Mouse (Mus musculus): ENCODE data around the gene Ccdc3.

DNA sequence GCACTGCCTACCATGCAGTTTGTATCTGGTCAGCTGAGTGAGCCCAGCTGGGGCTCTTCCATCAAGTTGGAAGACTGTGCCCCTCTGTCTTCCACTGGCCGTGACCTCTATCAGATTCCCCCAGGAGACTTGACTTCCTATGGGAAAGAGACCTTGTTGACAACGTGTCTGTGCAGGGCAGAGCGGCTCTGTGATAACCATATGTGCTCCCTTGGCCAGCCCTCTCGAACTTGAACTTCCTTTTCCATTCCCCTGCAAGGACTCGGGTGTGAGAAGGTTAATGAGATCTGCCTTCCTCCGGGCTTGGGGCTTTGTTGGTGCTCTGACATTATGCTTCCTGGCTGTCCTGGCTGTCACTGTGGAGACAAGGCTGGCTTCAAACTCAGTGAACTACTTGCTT lies 12.1 kb upstream of the Ccdc3 start:
- no peak for TF ChIP-seq CTCF (IDR thresholded peaks at IDR 0.05; ENCODE audit: control insufficient read depth, insufficient read depth, low read length)
- TF ChIP-seq POLR2A (IDR thresholded peaks at IDR 0.05; ENCODE audit: borderline replicate concordance, control insufficient read depth, low read depth, low read length) = no peak

Data from bone marrow, adult 2 months (tissue).